Mouse (Mus musculus) midbrain, embryonic 12.5 days (tissue): ENCODE measurements around the gene Filip1l. TPM values are rescaled to one million over a fixed set of nuclear protein-coding genes. Genes with fewer than 3 reads are reported as not detected.

Experiments used
- ATAC-seq: fragments of 200-750 bp; cut with Nextera tagmentation; 2 replicates; pipeline ENCODE4 v1.8.0; 2017; ENCODE audit warnings: low read depth, moderate TSS enrichment, moderate library complexity; ENCODE audit not compliant: low FRiP score
- H3K27ac ChIP-seq: fragments of 300-500 bp; sonication (generic); replicated peaks from 2 replicates; pipeline ENCODE4 v1.5.1; 2016; ENCODE audit warnings: mild to moderate bottlenecking
- H3K27me3 ChIP-seq: fragments of 300-500 bp; sonication (generic); 2 replicates; pipeline ENCODE4 v1.6.1; 2016; ENCODE audit warnings: mild to moderate bottlenecking
- H3K36me3 ChIP-seq: fragments of 300-500 bp; sonication (generic); 2 replicates; pipeline ENCODE4 v1.6.1; 2016
- H3K4me1 ChIP-seq: fragments of 300-500 bp; sonication (generic); 2 replicates; pipeline ENCODE4 v1.6.1; 2016
- H3K4me2 ChIP-seq: fragments of 300-500 bp; sonication (generic); replicated peaks from 2 replicates; pipeline ENCODE4 v1.6.1; 2016; ENCODE audit warnings: mild to moderate bottlenecking, moderate library complexity
- H3K4me3 ChIP-seq: fragments of 300-500 bp; sonication (generic); 2 replicates; pipeline ENCODE4 v1.5.1; 2016; ENCODE audit warnings: mild to moderate bottlenecking
- H3K9ac ChIP-seq: fragments of 300-500 bp; sonication (generic); replicated peaks from 2 replicates; pipeline ENCODE4 v1.6.1; 2016; ENCODE audit warnings: mild to moderate bottlenecking, moderate library complexity
- H3K9me3 ChIP-seq: fragments of 300-500 bp; sonication (generic); 2 replicates; pipeline ENCODE4 v1.6.1; 2016; ENCODE audit warnings: mild to moderate bottlenecking
- WGBS: fragments of 180-500 bp; shearing (Covaris S2); methylation state at CpG from one replicate; pipeline ENCODE4 v1.1.7; 2016; 5-methylcytosine and 5-hydroxymethylcytosine counted together
- polyA plus RNA-seq: library from polyadenylated mRNA; unstranded; fragments of >200 nt; fragmentation: Nextera tagmentation; extraction: Ambion mirVana; gene quantifications from 2 replicates; pipeline ENCODE4 v1.2.1, GENCODE M21; 2016

The Filip1l gene
- polyA plus RNA-seq, 1 experiment from 2014 or later: 7.0 TPM

GRCm38 (mm10) chr16:57329028-57329427 lies 23.9 kb upstream of the Filip1l start:
- 86% methylated on average over 8 of the region's 8 CpGs for WGBS
- H3K27ac ChIP-seq: no peak overlapping the region
- H3K4me3 ChIP-seq: no peak overlapping the region
- no peaks in the 10 kb centered on the region for H3K36me3 ChIP-seq
- H3K27me3 ChIP-seq: no peaks in the 10 kb centered on the region
- no peak overlapping the region for H3K4me2 ChIP-seq
- H3K4me1 ChIP-seq: no peaks in the 10 kb centered on the region
- no peak for ATAC-seq
- H3K9me3 ChIP-seq: no peaks in the 10 kb centered on the region
- H3K9ac ChIP-seq: no peak overlapping the region

- no peak overlapping the region for H3K4me2 ChIP-seq
- no peak for ATAC-seq
- H3K9ac ChIP-seq: no peak overlapping the region
- H3K36me3 ChIP-seq: no peaks in the 10 kb centered on the region
- H3K4me3 ChIP-seq: no peak overlapping the region
- 79% methylated on average over 2 of the region's 2 CpGs for WGBS
- no peaks in the 10 kb centered on the region for H3K4me1 ChIP-seq
- H3K27ac ChIP-seq: no peak overlapping the region
- H3K9me3 ChIP-seq: no peaks in the 10 kb centered on the region
- no peaks in the 10 kb centered on the region for H3K27me3 ChIP-seq
These were observed 22.8 kb upstream of the Filip1l start for GRCm38 (mm10) chr16:57330111-57330510.

- ATAC-seq: no peak
- Histone ChIP-seq H3K4me3 (no peak overlapping the region), H3K4me2 (no peak overlapping the region), H3K4me1 (no peaks in the 10 kb centered on the region), H3K9me3 (no peaks in the 10 kb centered on the region), H3K36me3 (no peaks in the 10 kb centered on the region), H3K27ac (no peak overlapping the region), H3K27me3 (no peaks in the 10 kb centered on the region), H3K9ac (no peak overlapping the region)
- WGBS: 80% methylated on average over 7 of the region's 7 CpGs
These were observed 20.6 kb upstream of the Filip1l start for GRCm38 (mm10) chr16:57332301-57332700.

- Histone ChIP-seq H3K4me3 (no peak overlapping the region), H3K4me1 (no peaks in the 10 kb centered on the region), H3K4me2 (no peak overlapping the region), H3K9ac (no peak overlapping the region), H3K9me3 (no peaks in the 10 kb centered on the region), H3K27ac (no peak overlapping the region), H3K27me3 (no peaks in the 10 kb centered on the region), H3K36me3 (no peaks in the 10 kb centered on the region)
- WGBS: 83% methylated on average over 11 of the region's 11 CpGs
- no peak for ATAC-seq
These were observed 16.0 kb upstream of the Filip1l start for GRCm38 (mm10) chr16:57336770-57337423.

GRCm38 (mm10) chr16:57339765-57340612 lies 12.9 kb upstream of the Filip1l start:
- ATAC-seq: no peak
- Histone ChIP-seq H3K9ac (no peak overlapping the region), H3K36me3 (no peaks in the 10 kb centered on the region), H3K4me3 (no peak overlapping the region), H3K4me2 (no peak overlapping the region), H3K9me3 (no peaks in the 10 kb centered on the region), H3K27me3 (no peaks in the 10 kb centered on the region), H3K27ac (no peak overlapping the region), H3K4me1 (no peaks in the 10 kb centered on the region)
- 88% methylated on average over 8 of the region's 8 CpGs for WGBS

GRCm38 (mm10) chr16:57340613-57340898 lies 12.3 kb upstream of the Filip1l start:
- H3K27ac ChIP-seq: no peak overlapping the region
- H3K9ac ChIP-seq: no peak overlapping the region
- H3K4me2 ChIP-seq: no peak overlapping the region
- no peaks in the 10 kb centered on the region for H3K4me1 ChIP-seq
- ATAC-seq: no peak
- H3K27me3 ChIP-seq: no peaks in the 10 kb centered on the region
- 54% methylated on average over 5 of the region's 5 CpGs for WGBS
- H3K4me3 ChIP-seq: no peak overlapping the region
- no peaks in the 10 kb centered on the region for H3K36me3 ChIP-seq
- no peaks in the 10 kb centered on the region for H3K9me3 ChIP-seq

GRCm38 (mm10) chr16:57346258-57346657 lies 6.6 kb upstream of the Filip1l start:
- Histone ChIP-seq H3K4me3 (no peak overlapping the region), H3K27me3 (no peaks in the 10 kb centered on the region), H3K9me3 (no peaks in the 10 kb centered on the region), H3K4me1 (no peaks in the 10 kb centered on the region), H3K36me3 (no peaks in the 10 kb centered on the region), H3K9ac (no peak overlapping the region), H3K4me2 (no peak overlapping the region), H3K27ac (no peak overlapping the region)
- 72% methylated on average over 3 of the region's 3 CpGs for WGBS
- no peak for ATAC-seq

GRCm38 (mm10) chr16:57349039-57349438 lies 3.9 kb upstream of the Filip1l start:
- Histone ChIP-seq H3K4me2 (no peak overlapping the region), H3K9ac (no peak overlapping the region), H3K27ac (no peak overlapping the region), H3K36me3 (no peaks in the 10 kb centered on the region), H3K27me3 (no peaks in the 10 kb centered on the region), H3K4me1 (peaks cover 12% of the 10 kb centered on the region; the same call in 1 of the 2 replicates), H3K9me3 (no peaks in the 10 kb centered on the region), H3K4me3 (no peak overlapping the region)
- no peak for ATAC-seq
- WGBS: 77% methylated on average over 3 of the region's 3 CpGs

GRCm38 (mm10) chr16:57349689-57350088 lies 3.2 kb upstream of the Filip1l start:
- Histone ChIP-seq H3K27me3 (no peaks in the 10 kb centered on the region), H3K4me2 (no peak overlapping the region), H3K9me3 (no peaks in the 10 kb centered on the region), H3K9ac (no peak overlapping the region), H3K27ac (no peak overlapping the region), H3K4me3 (no peak overlapping the region), H3K36me3 (no peaks in the 10 kb centered on the region), H3K4me1 (peaks cover 12% of the 10 kb centered on the region; the same call in 1 of the 2 replicates)
- 63% methylated on average over 3 of the region's 3 CpGs for WGBS
- no peak for ATAC-seq

- WGBS: 89% methylated on average over 11 of the region's 11 CpGs
- Histone ChIP-seq H3K4me3 (no peak overlapping the region), H3K4me2 (no peak overlapping the region), H3K9me3 (no peaks in the 10 kb centered on the region), H3K4me1 (peaks cover 15% of the 10 kb centered on the region; the same call in 1 of the 2 replicates), H3K27me3 (no peaks in the 10 kb centered on the region), H3K36me3 (no peaks in the 10 kb centered on the region), H3K27ac (no peak overlapping the region), H3K9ac (no peak overlapping the region)
- ATAC-seq: no peak
These were observed 351 bp downstream of the Filip1l start for GRCm38 (mm10) chr16:57353166-57353721.

GRCm38 (mm10) chr16:57353932-57354331 lies 1.0 kb downstream of the Filip1l start:
- no peak for ATAC-seq

GRCm38 (mm10) chr16:57356454-57356853 lies 3.6 kb downstream of the Filip1l start:
- Histone ChIP-seq H3K4me1 (peaks cover 15% of the 10 kb centered on the region; the same call in 1 of the 2 replicates), H3K27ac (no peak overlapping the region), H3K9ac (no peak overlapping the region), H3K36me3 (no peaks in the 10 kb centered on the region), H3K4me2 (no peak overlapping the region), H3K27me3 (no peaks in the 10 kb centered on the region), H3K9me3 (no peaks in the 10 kb centered on the region), H3K4me3 (no peak overlapping the region)
- ATAC-seq: no peak
- WGBS: 69% methylated on average over 6 of the region's 6 CpGs

More at GRCm38 (mm10) chr16:57353932-57354331, 1.0 kb downstream of the Filip1l start:
- H3K4me1 ChIP-seq: peaks cover 15% of the 10 kb centered on the region; the same call in 1 of the 2 replicates
- whole genome bisulfite sequencing: 81% methylated on average over 6 of the region's 6 CpGs
- no peaks in the 10 kb centered on the region for H3K36me3 ChIP-seq
- H3K27ac ChIP-seq: no peak overlapping the region
- no peaks in the 10 kb centered on the region for H3K27me3 ChIP-seq
- no peak overlapping the region for H3K4me3 ChIP-seq
- H3K9ac ChIP-seq: no peak overlapping the region
- H3K4me2 ChIP-seq: no peak overlapping the region
- no peaks in the 10 kb centered on the region for H3K9me3 ChIP-seq
